Mouse (Mus musculus): ENCODE data around the gene Tmco5b.

The Tmco5b gene

GRCm38 (mm10) chr2:113285432-113285831, at the start of gene Tmco5b:
Gene Tmco5b (plus strand): TSS chr2:113285732.
- no peak for DNase-seq (ENCODE audit: low spot score)

GRCm38 (mm10) chr2:113236993-113237392, 48.5 kb upstream of the Tmco5b start:
- DNase-seq (ENCODE audit: low spot score) = no peak

GRCm38 (mm10) chr2:113238871-113239270, 46.7 kb upstream of the Tmco5b start:
- no peak for DNase-seq (ENCODE audit: low spot score)

DNA sequence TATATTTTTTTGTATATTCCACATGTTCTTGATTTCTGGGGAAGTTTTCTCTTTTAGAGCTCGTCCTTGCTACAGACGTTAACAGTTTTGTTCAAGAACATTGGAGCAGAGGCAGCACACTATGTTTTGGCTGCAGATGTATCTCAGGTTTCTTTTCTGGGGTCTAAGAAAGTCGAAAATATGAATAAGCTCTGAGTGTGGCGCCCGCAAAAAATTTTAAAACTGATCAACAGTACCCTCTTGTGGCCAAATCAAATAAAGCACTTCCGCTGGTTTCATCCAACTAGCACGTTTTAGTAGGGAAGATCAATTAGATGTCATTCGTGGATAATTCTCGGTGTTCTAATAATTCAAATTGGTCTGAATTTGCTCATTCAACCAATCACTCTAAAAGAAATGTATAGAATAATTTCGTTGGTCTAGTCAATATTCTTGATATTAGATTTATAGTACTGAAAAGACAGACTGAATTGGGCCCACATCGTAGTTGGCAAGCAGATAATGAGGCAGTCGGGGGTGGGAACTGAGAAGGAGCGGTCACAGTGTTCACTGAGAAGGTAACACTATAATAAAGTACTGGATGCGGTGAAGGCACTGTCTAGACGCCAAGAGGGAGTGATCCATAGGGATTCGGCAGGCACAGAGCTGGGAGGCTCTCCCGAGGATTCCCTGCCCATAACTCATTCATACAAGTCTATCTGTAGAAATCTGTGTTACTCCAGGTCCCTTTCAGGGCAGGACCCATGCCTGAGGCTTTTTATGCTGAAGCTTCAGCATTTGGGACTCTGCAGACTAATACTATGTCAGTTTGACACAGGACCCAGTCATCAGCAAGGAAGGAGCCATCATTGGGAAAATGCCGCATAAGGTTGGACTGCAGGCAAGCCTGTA, 17.1 kb downstream of the Tmco5b start:
- no peak for DNase-seq (ENCODE audit: low spot score)

- no peak for DNase-seq (ENCODE audit: low spot score)
These were observed 17.7 kb downstream of the Tmco5b start for GRCm38 (mm10) chr2:113303240-113303538.

GRCm38 (mm10) chr2:113305339-113305738, 19.8 kb downstream of the Tmco5b start:
- peak; percentile 51 for DNase-seq (ENCODE audit: low spot score)

DNA sequence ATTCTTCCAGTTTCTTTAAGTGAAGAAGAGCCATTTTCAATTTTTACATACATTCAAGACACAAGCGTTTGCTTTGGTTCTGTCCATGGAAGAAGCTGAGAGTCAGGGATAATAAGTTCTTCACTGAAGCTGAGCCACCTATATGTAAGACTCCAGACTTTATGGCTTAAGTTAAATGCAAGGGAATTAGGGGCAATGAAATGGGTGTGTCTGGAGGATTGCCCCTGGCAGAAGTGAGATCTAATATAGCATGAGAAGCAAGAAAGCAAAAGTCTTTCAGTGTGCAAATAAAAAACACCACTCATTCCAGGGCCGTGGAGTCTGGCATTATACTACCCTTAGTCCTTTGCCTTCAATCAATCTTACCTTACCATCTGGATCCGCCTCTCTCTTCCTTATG, 25.7 kb downstream of the Tmco5b start:
- no peak for DNase-seq (ENCODE audit: low spot score)

- DNase-seq (ENCODE audit: low spot score) = no peak
These were observed 37.5 kb downstream of the Tmco5b start for GRCm38 (mm10) chr2:113323016-113323415.

DNA sequence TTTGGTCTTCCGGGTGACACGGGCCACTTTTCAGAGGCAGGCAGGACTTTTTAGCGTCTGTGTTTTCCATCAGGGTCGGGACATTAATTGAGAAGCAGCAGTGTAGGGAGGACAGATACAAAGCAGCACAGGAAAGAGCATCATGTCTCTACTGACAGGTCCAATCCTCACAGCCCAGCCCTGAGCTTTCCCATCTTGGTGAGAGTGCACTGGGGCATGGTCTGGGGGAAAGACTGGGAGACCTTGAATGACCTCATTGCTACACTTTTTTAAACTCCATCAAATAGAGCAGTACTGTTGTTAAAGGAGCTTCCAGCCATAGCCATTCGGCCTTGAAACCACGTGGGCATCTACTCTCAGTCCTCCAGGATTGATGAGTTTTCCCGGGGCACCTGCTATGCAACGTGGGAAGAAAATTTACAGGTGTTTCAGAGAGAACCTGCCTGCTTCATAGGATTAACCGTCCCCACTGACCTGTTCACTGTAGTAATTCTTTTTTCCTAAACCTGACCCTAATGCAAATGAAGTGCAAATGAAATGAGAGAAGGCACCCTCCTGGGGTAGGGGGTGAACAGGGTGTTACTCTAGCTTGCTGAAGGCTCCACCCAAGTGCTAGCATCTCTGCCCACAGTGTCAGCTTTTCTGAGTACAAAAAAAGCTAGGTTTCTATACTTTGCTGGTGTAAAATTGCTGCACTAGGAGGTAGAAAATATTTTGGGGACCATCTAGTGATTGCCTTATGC, 48.4 kb downstream of the Tmco5b start:
- no peak for DNase-seq (ENCODE audit: low spot score)

- DNase-seq (ENCODE audit: low spot score) = no peak
These were observed 50.2 kb downstream of the Tmco5b start for GRCm38 (mm10) chr2:113335561-113336294.

- no peak for DNase-seq (ENCODE audit: low spot score)
These were observed 59.0 kb downstream of the Tmco5b start for GRCm38 (mm10) chr2:113344536-113344935.
